Mouse (Mus musculus) CH12.LX (cell line): ENCODE results near the gene Foxa1. TPM values are rescaled to one million over a fixed set of nuclear protein-coding genes. Genes with fewer than 3 reads are reported as not detected.

Experiments used
- DNase-seq: peaks from one replicate; pipeline ENCODE4 v3.0.0-alpha.2; 2013; ENCODE audit errors: extremely low read depth
- H3K27ac ChIP-seq: 2 replicates; pipeline ENCODE4 v1.5.1; 2012; ENCODE audit warnings: low read depth, mild to moderate bottlenecking, control low read depth, moderate library complexity; ENCODE audit not compliant: insufficient read depth
- H3K27me3 ChIP-seq: replicated peaks from 2 replicates; pipeline ENCODE3; 2012; ENCODE audit warnings: inconsistent platforms
- H3K36me3 ChIP-seq, 2 experiments: replicated peaks in 1 of 2; 2 replicates each; pipeline versions ENCODE3 to v1.6.1; 2012; ENCODE audit warnings: inconsistent platforms in 1 of 2, low read length in 1 of 2, mild to moderate bottlenecking in 1 of 2, mixed read lengths in 1 of 2, moderate library complexity in 1 of 2; ENCODE audit not compliant: control insufficient read depth in 1 of 2, insufficient read depth in 1 of 2
- H3K4me1 ChIP-seq, 2 experiments: 2 replicates each; pipeline ENCODE4 v1.6.1; 2012; ENCODE audit warnings: inconsistent platforms in 1 of 2, moderate library complexity in 1 of 2; ENCODE audit not compliant: insufficient read depth in 2 of 2, control insufficient read depth in 1 of 2
- H3K4me2 ChIP-seq: 2 replicates; pipeline ENCODE4 v1.6.1; 2012; ENCODE audit warnings: low read depth, mild to moderate bottlenecking, control low read depth; ENCODE audit not compliant: poor library complexity, insufficient read depth, severe bottlenecking
- H3K4me3 ChIP-seq, 3 experiments: fragments of 150-350 bp in 1 of 3; sonication (generic) in 1 of 3; replicated peaks in 1 of 3; 2 replicates each; pipeline versions ENCODE3 to v1.5.1; 2011 to 2012; ENCODE audit warnings: low read depth in 2 of 3, low read length in 2 of 3, mild to moderate bottlenecking in 2 of 3, moderate library complexity in 2 of 3, control low read depth in 1 of 3, improper control_type of control experiment in 1 of 3, inconsistent platforms in 1 of 3, mixed read lengths in 1 of 3; ENCODE audit not compliant: poor library complexity in 1 of 3
- H3K79me2 ChIP-seq: replicated peaks from 2 replicates; pipeline ENCODE4 v1.6.1; 2012; ENCODE audit warnings: mild to moderate bottlenecking, moderate library complexity; ENCODE audit not compliant: control insufficient read depth, poor library complexity, insufficient read depth, severe bottlenecking; ENCODE audit errors: extremely low read depth
- H3K9ac ChIP-seq: 2 replicates; pipeline ENCODE4 v1.6.1; 2012; ENCODE audit warnings: low read depth, mild to moderate bottlenecking, control low read depth, moderate library complexity; ENCODE audit not compliant: insufficient read depth
- H3K9me3 ChIP-seq: replicated peaks from 2 replicates; pipeline ENCODE3; 2012; ENCODE audit warnings: low read length, inconsistent platforms, mixed read lengths
- ELF1 ChIP-seq: IDR thresholded peaks from 2 replicates; pipeline ENCODE4 v1.6.1; 2014; ENCODE audit warnings: low read depth, mild to moderate bottlenecking, inconsistent platforms, low read length, improper control_type of control experiment
- EP300 ChIP-seq: IDR thresholded peaks from 2 replicates; pipeline ENCODE4 v1.6.1; 2011; ENCODE audit warnings: low read length, improper control_type of control experiment
- ETS1 ChIP-seq: conservative IDR thresholded peaks from 2 replicates; pipeline ENCODE4 v1.6.1; 2012; ENCODE audit warnings: low read depth, mild to moderate bottlenecking, inconsistent platforms, low read length, improper control_type of control experiment, moderate library complexity
- HCFC1 ChIP-seq: IDR thresholded peaks from 2 replicates; pipeline ENCODE4 v1.6.1; 2012; ENCODE audit warnings: low read depth, mild to moderate bottlenecking, inconsistent platforms, low read length, improper control_type of control experiment
- JUN ChIP-seq: IDR thresholded peaks from 2 replicates; pipeline ENCODE4 v1.6.1; 2011; ENCODE audit warnings: low read depth, mild to moderate bottlenecking, low read length, improper control_type of control experiment, moderate library complexity; ENCODE audit not compliant: insufficient read depth
- JUND ChIP-seq: conservative IDR thresholded peaks from 2 replicates; pipeline ENCODE4 v1.6.1; 2011; ENCODE audit warnings: low read depth, low read length, improper control_type of control experiment
- MAX ChIP-seq: IDR thresholded peaks from 2 replicates; pipeline ENCODE4 v1.6.1; 2011; ENCODE audit warnings: low read length, improper control_type of control experiment
- MAZ ChIP-seq: IDR thresholded peaks from 2 replicates; pipeline ENCODE4 v1.6.1; 2012; ENCODE audit warnings: low read depth, mild to moderate bottlenecking, inconsistent platforms, low read length, improper control_type of control experiment, moderate library complexity
- MYC ChIP-seq: IDR thresholded peaks from 2 replicates; pipeline ENCODE4 v1.6.1; 2011; ENCODE audit warnings: low read depth, mild to moderate bottlenecking, improper control_type of control experiment, low read length
- NELFE ChIP-seq: IDR thresholded peaks from 2 replicates; pipeline ENCODE4 v1.6.1; 2011; ENCODE audit warnings: low read depth, low read length, improper control_type of control experiment
- NRF1 ChIP-seq: IDR thresholded peaks from 2 replicates; pipeline ENCODE4 v1.6.1; 2014; ENCODE audit warnings: low read depth, mild to moderate bottlenecking, inconsistent platforms, low read length, improper control_type of control experiment, moderate library complexity
- PAX5 ChIP-seq: IDR thresholded peaks from 2 replicates; pipeline ENCODE4 v1.6.1; 2012; ENCODE audit warnings: low read length, inconsistent platforms, mixed read lengths
- POLR2AphosphoS2 ChIP-seq: IDR thresholded peaks from 2 replicates; pipeline ENCODE4 v1.6.1; 2011; ENCODE audit warnings: low read depth, low read length, improper control_type of control experiment
- USF1 ChIP-seq: IDR thresholded peaks from 2 replicates; pipeline ENCODE4 v1.6.1; 2014; ENCODE audit warnings: low read depth, mild to moderate bottlenecking, inconsistent platforms, low read length, improper control_type of control experiment
- ZC3H11A ChIP-seq: IDR thresholded peaks from 2 replicates; pipeline ENCODE4 v1.6.1; 2012; ENCODE audit warnings: low read depth, mild to moderate bottlenecking, inconsistent platforms, low read length, improper control_type of control experiment
- ZKSCAN1 ChIP-seq: IDR thresholded peaks from 2 replicates; pipeline ENCODE4 v1.6.1; 2012; ENCODE audit warnings: low read depth, inconsistent platforms, low read length, improper control_type of control experiment, borderline replicate concordance
- ZMIZ1 ChIP-seq: IDR thresholded peaks from 2 replicates; pipeline ENCODE4 v1.6.1; 2012; ENCODE audit warnings: low read depth, mild to moderate bottlenecking, inconsistent platforms, low read length, improper control_type of control experiment
- dilution Hi-C: fragments of 300-500 bp; cut with MboI; formaldehyde crosslinking; loops from 2 replicates; pipeline ENCODE4 v1.14.3; 2020; ENCODE audit warnings: low sequenced_read_pairs; ENCODE audit not compliant: extremely low pct_unique_long_range_greater_than_20kb, extremely low pct_ligation_motif_present
- in situ Hi-C: fragments of 300-500 bp; cut with MboI; formaldehyde crosslinking; loops from 3 replicates; pipeline ENCODE4 v1.14.3; 2019; ENCODE audit warnings: low sequenced_read_pairs, low pct_ligation_motif_present, low pct_unique_long_range_greater_than_20kb, mixed read lengths
- polyA plus RNA-seq: library from polyadenylated mRNA; unstranded; fragments of >175 nt; gene quantifications from 2 replicates; pipeline ENCODE4 v1.2.1, GENCODE M21; 2012; ENCODE audit warnings: low read depth; ENCODE audit not compliant: insufficient read length
- total RNA-seq, 2 experiments: library from RNA; depleted of rRNA; stranded (reverse); fragments of 300-350 nt in 1 of 2; fragments of >200 nt in 1 of 2; gene quantifications; 2 replicates each; pipeline ENCODE4 v1.2.3; 2012 to 2014

The Foxa1 gene
- total and polyA plus RNA-seq, 3 experiments, result not detected

GRCm38 (mm10) chr12:57547890-57548289 lies 1.2 kb upstream of the Foxa1 start:
- no peak for TF ChIP-seq NRF1
- no peaks in the 10 kb centered on the region for H3K27me3 ChIP-seq
- H3K79me2 ChIP-seq, result no peaks in the 10 kb centered on the region
- H3K27ac ChIP-seq, result no peak overlapping the region
- H3K4me2 ChIP-seq, result no peak overlapping the region
- H3K36me3 ChIP-seq, result no peaks in the 10 kb centered on the region
- H3K9ac ChIP-seq, result no peak overlapping the region
- in situ Hi-C loops (no loop called here), dilution Hi-C loops (no loop called here)
- H3K4me1 ChIP-seq, result no peaks in the 10 kb centered on the region
- H3K9me3 ChIP-seq, result peaks cover 10% of the 10 kb centered on the region
- no peak for DNase-seq
- no peak overlapping the region for H3K4me3 ChIP-seq

- in situ Hi-C loops, result no loop called here
- no peak overlapping the region for H3K9ac ChIP-seq
- no peak overlapping the region for H3K27ac ChIP-seq
- H3K79me2 ChIP-seq, result no peaks in the 10 kb centered on the region
- H3K4me2 ChIP-seq, result no peak overlapping the region
- no peak for DNase-seq
- TF ChIP-seq MYC (no peak), JUN (no peak), HCFC1 (no peak), USF1 (no peak), NELFE (no peak), EP300 (no peak), MAZ (no peak), ETS1 (no peak), ZMIZ1 (no peak), JUND (no peak), ZC3H11A (no peak), MAX (no peak), ZKSCAN1 (no peak), ELF1 (no peak), POLR2AphosphoS2 (no peak), PAX5 (no peak)
- no peaks in the 10 kb centered on the region for H3K36me3 ChIP-seq
- H3K9me3 ChIP-seq, result peaks cover 20% of the 10 kb centered on the region
- no peaks in the 10 kb centered on the region for H3K4me1 ChIP-seq
- no peak overlapping the region for H3K4me3 ChIP-seq
- dilution Hi-C loops, result no loop called here
- no peaks in the 10 kb centered on the region for H3K27me3 ChIP-seq
Measured at GRCm38 (mm10) chr12:57545371-57546241, 1.1 kb downstream of the Foxa1 start.
